Mouse (Mus musculus): Measurements from ENCODE around the gene Gpr39. TPM values are rescaled to one million over a fixed set of nuclear protein-coding genes. Genes with fewer than 3 reads are reported as not detected.

Gpr39 gene
- total and polyA plus RNA-seq, 3 experiments: not detected

DNA sequence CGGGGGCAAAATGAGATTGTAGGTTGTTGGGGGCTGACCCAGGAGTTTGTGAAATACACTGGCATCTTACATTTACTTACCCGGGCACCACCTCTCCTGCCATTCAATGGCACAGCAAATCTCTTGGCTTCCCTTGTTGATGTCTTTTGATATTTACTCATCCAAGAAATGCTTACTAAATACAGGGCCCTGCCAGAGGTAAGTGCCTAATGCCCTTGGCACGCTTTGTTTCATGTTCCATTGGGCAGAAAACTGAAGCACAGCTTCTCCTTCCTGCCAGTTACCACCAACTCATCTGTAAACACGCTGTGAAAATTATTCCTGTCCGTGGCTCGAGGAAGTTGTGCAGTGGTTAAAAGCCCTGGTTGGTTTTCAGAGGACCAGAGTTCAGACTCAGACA is 39.4 kb downstream of the Gpr39 start:
- no peak overlapping the region for H3K9ac ChIP-seq (ENCODE audit: control insufficient read depth, low read depth, low read length, poor library complexity, severe bottlenecking)

GRCm38 (mm10) chr1:125717906-125718305 is 41.1 kb downstream of the Gpr39 start:
- H3K27ac ChIP-seq (ENCODE audit: control insufficient read depth, low read depth, low read length): no peak overlapping the region
- no peak overlapping the region for H3K4me3 ChIP-seq (ENCODE audit: control insufficient read depth in 1 of 2, insufficient read depth in 1 of 2, low read depth in 2 of 2, low read length in 2 of 2)
- no peaks in the 10 kb centered on the region for H3K36me3 ChIP-seq (ENCODE audit: control insufficient read depth in 1 of 2, insufficient read depth in 2 of 2, low read length in 2 of 2)
- H3K79me2 ChIP-seq (ENCODE audit: control insufficient read depth, insufficient read depth, low read length, poor library complexity): no peaks in the 10 kb centered on the region
- H3K27me3 ChIP-seq (ENCODE audit: control insufficient read depth in 1 of 2, insufficient read depth in 2 of 2, low read length in 2 of 2): no peaks in the 10 kb centered on the region
- DNase-seq (ENCODE audit: low read depth, low spot score): no peak
- H3K9me3 ChIP-seq (replicated peaks; ENCODE audit: insufficient read depth, low read length): no peaks in the 10 kb centered on the region
- TF ChIP-seq EP300 (IDR thresholded peaks at IDR 0.05; ENCODE audit: low read depth in 1 of 2, low read length in 2 of 2) (no peak), CTCF (IDR thresholded peaks at IDR 0.05 in 2 of 3, conservative IDR thresholded peaks at IDR 0.05 in 1 of 3; ENCODE audit: control insufficient read depth in 1 of 3, insufficient read depth in 1 of 3, low read depth in 2 of 3, low read length in 3 of 3, poor library complexity in 1 of 3, severe bottlenecking in 1 of 3) (no peak)
- H3K9ac ChIP-seq (ENCODE audit: control insufficient read depth, low read depth, low read length, poor library complexity, severe bottlenecking): no peak overlapping the region
- H3K4me1 ChIP-seq (ENCODE audit: control insufficient read depth in 1 of 2, insufficient read depth in 2 of 2, low read length in 2 of 2): no peaks in the 10 kb centered on the region

More for the DNA sequence above, 39.4 kb downstream of the Gpr39 start:
- no peaks in the 10 kb centered on the region for H3K79me2 ChIP-seq (ENCODE audit: control insufficient read depth, insufficient read depth, low read length, poor library complexity)
- no peaks in the 10 kb centered on the region for H3K36me3 ChIP-seq (ENCODE audit: control insufficient read depth in 1 of 2, insufficient read depth in 2 of 2, low read length in 2 of 2)
- H3K27ac ChIP-seq (ENCODE audit: control insufficient read depth, low read depth, low read length): no peak overlapping the region
- no peaks in the 10 kb centered on the region for H3K4me1 ChIP-seq (ENCODE audit: control insufficient read depth in 1 of 2, insufficient read depth in 2 of 2, low read length in 2 of 2)
- no peaks in the 10 kb centered on the region for H3K9me3 ChIP-seq (replicated peaks; ENCODE audit: insufficient read depth, low read length)
- H3K4me3 ChIP-seq (ENCODE audit: control insufficient read depth in 1 of 2, insufficient read depth in 1 of 2, low read depth in 2 of 2, low read length in 2 of 2): no peak overlapping the region
- TF ChIP-seq SMC3 (IDR thresholded peaks at IDR 0.05; ENCODE audit: low read depth, low read length): no peak
- no peak for TF ChIP-seq GABPA (IDR thresholded peaks at IDR 0.05; ENCODE audit: low read depth, low read length)
- TF ChIP-seq POLR2AphosphoS5 (IDR thresholded peaks at IDR 0.05; ENCODE audit: borderline replicate concordance, low read depth, low read length): no peak
- no peak for TF ChIP-seq ZKSCAN1 (IDR thresholded peaks at IDR 0.05; ENCODE audit: low read depth, low read length)
- TF ChIP-seq MAX (IDR thresholded peaks at IDR 0.05; ENCODE audit: low read length): no peak
- TF ChIP-seq TCF12 (IDR thresholded peaks at IDR 0.05; ENCODE audit: low read depth, low read length): no peak
- no peak for TF ChIP-seq ZC3H11A (IDR thresholded peaks at IDR 0.05; ENCODE audit: low read depth, low read length)
- no peak for TF ChIP-seq EP300 (IDR thresholded peaks at IDR 0.05; ENCODE audit: low read depth in 1 of 2, low read length in 2 of 2)
- no peak for TF ChIP-seq CHD1 (IDR thresholded peaks at IDR 0.05; ENCODE audit: low read depth, low read length)
- TF ChIP-seq BHLHE40 (IDR thresholded peaks at IDR 0.05; ENCODE audit: borderline replicate concordance, low read depth, low read length): no peak
- no peak for TF ChIP-seq RAD21 (IDR thresholded peaks at IDR 0.05; ENCODE audit: low read depth, low read length)
- no peak for TF ChIP-seq MAFK (IDR thresholded peaks at IDR 0.05; ENCODE audit: borderline replicate concordance, low read depth, low read length)
- no peak for TF ChIP-seq RCOR1 (IDR thresholded peaks at IDR 0.05; ENCODE audit: low read depth, low read length)
- no peak for TF ChIP-seq TAL1 (IDR thresholded peaks at IDR 0.05; ENCODE audit: low read length)
- no peak for DNase-seq (ENCODE audit: low read depth, low spot score)
- no peaks in the 10 kb centered on the region for H3K27me3 ChIP-seq (ENCODE audit: control insufficient read depth in 1 of 2, insufficient read depth in 2 of 2, low read length in 2 of 2)

DNA sequence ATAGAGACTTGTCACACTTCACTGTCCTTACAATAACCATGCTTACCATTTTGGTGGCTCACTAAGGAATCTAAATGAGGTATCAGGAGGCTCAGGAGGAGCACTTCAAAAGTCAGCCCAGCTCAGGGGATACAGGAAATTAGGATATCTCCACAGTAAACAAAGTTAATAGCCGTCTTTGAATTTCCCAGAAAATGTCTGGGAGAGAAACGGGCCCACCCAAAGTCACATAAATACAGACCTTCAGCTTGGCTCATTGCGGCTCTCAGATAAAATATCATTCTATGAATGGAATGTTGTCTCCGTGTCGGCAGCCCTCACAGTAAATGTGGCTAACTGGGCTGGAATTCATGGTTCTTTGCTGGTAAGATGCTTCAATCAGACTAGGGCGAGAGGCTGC is 42.3 kb downstream of the Gpr39 start:
- Histone ChIP-seq H3K79me2 (ENCODE audit: control insufficient read depth, insufficient read depth, low read length, poor library complexity) (no peaks in the 10 kb centered on the region), H3K9me3 (replicated peaks; ENCODE audit: insufficient read depth, low read length) (no peaks in the 10 kb centered on the region), H3K36me3 (ENCODE audit: control insufficient read depth in 1 of 2, insufficient read depth in 2 of 2, low read length in 2 of 2) (no peaks in the 10 kb centered on the region), H3K27ac (ENCODE audit: control insufficient read depth, low read depth, low read length) (no peak overlapping the region), H3K4me1 (ENCODE audit: control insufficient read depth in 1 of 2, insufficient read depth in 2 of 2, low read length in 2 of 2) (no peaks in the 10 kb centered on the region), H3K4me3 (ENCODE audit: control insufficient read depth in 1 of 2, insufficient read depth in 1 of 2, low read depth in 2 of 2, low read length in 2 of 2) (no peak overlapping the region), H3K9ac (ENCODE audit: control insufficient read depth, low read depth, low read length, poor library complexity, severe bottlenecking) (no peak overlapping the region), H3K27me3 (ENCODE audit: control insufficient read depth in 1 of 2, insufficient read depth in 2 of 2, low read length in 2 of 2) (no peaks in the 10 kb centered on the region)
- no peak for DNase-seq (ENCODE audit: low read depth, low spot score)
- TF ChIP-seq ZNF384 (IDR thresholded peaks at IDR 0.05; ENCODE audit: low read depth, low read length) (no peak), USF2 (IDR thresholded peaks at IDR 0.05; ENCODE audit: borderline replicate concordance in 1 of 2, insufficient read depth in 1 of 2, low read depth in 1 of 2, low read length in 2 of 2) (no peak), ELF1 (IDR thresholded peaks at IDR 0.05; ENCODE audit: low read depth, low read length) (no peak), POLR2A (IDR thresholded peaks at IDR 0.05; ENCODE audit: control insufficient read depth in 1 of 2, insufficient read depth in 1 of 2, low read depth in 1 of 2, low read length in 2 of 2, poor library complexity in 1 of 2) (no peak), GATA1 (IDR thresholded peaks at IDR 0.05; ENCODE audit: low read depth, low read length) (no peak), MAFK (IDR thresholded peaks at IDR 0.05; ENCODE audit: borderline replicate concordance, low read depth, low read length) (no peak), E2F4 (IDR thresholded peaks at IDR 0.05; ENCODE audit: borderline replicate concordance, low read depth, low read length) (no peak), TAL1 (IDR thresholded peaks at IDR 0.05; ENCODE audit: low read length) (no peak), USF1 (IDR thresholded peaks at IDR 0.05; ENCODE audit: low read depth, low read length) (no peak), UBTF (IDR thresholded peaks at IDR 0.05; ENCODE audit: borderline replicate concordance, insufficient read depth, low read depth, low read length) (no peak), MEF2A (IDR thresholded peaks at IDR 0.05; ENCODE audit: extremely low read depth, insufficient replicate concordance, low read depth, low read length, poor library complexity, severe bottlenecking) (no peak)

Measured in MEL (cell line).